Mouse (Mus musculus) forebrain, embryonic 10.5 days (tissue): Measurements from ENCODE around the gene Atp8b2. TPM values are rescaled to one million over a fixed set of nuclear protein-coding genes. Genes with fewer than 3 reads are reported as not detected.

Experiments
- DNase-seq: peaks from one replicate; pipeline ENCODE4 v3.0.0-alpha.2; 2017; ENCODE audit warnings: low spot score; ENCODE audit errors: extremely low spot score
- H3K27ac ChIP-seq: fragments of 300-500 bp; sonication (generic); 2 replicates; pipeline ENCODE4 v1.5.1; 2016; ENCODE audit warnings: mild to moderate bottlenecking
- H3K27me3 ChIP-seq: fragments of 300-500 bp; sonication (generic); 2 replicates; pipeline ENCODE4 v1.6.1; 2016; ENCODE audit warnings: mild to moderate bottlenecking; ENCODE audit not compliant: poor library complexity, severe bottlenecking
- H3K36me3 ChIP-seq: fragments of 300-500 bp; sonication (generic); replicated peaks from 2 replicates; pipeline ENCODE4 v1.6.1; 2016; ENCODE audit warnings: mild to moderate bottlenecking, moderate library complexity
- H3K4me1 ChIP-seq: fragments of 300-500 bp; sonication (generic); 2 replicates; pipeline ENCODE4 v1.6.1; 2016
- H3K4me3 ChIP-seq: fragments of 300-500 bp; sonication (generic); 2 replicates; pipeline ENCODE4 v1.5.1; 2016; ENCODE audit warnings: mild to moderate bottlenecking, moderate library complexity
- H3K9me3 ChIP-seq: fragments of 300-500 bp; sonication (generic); 2 replicates; pipeline ENCODE4 v1.6.1; 2016; ENCODE audit warnings: mild to moderate bottlenecking, moderate library complexity
- WGBS: fragments of 180-500 bp; shearing (Covaris S2); methylation state at CpG from one replicate; pipeline ENCODE4 v1.1.7; 2016; 5-methylcytosine and 5-hydroxymethylcytosine counted together
- polyA plus RNA-seq: library from polyadenylated mRNA; unstranded; fragments of >200 nt; fragmentation: Nextera tagmentation; extraction: Ambion mirVana; gene quantifications from 2 replicates; pipeline ENCODE4 v1.2.1, GENCODE M21; 2016

Atp8b2 gene
- polyA plus RNA-seq: 11.2 and 14.4 TPM in 2 replicates

DNA sequence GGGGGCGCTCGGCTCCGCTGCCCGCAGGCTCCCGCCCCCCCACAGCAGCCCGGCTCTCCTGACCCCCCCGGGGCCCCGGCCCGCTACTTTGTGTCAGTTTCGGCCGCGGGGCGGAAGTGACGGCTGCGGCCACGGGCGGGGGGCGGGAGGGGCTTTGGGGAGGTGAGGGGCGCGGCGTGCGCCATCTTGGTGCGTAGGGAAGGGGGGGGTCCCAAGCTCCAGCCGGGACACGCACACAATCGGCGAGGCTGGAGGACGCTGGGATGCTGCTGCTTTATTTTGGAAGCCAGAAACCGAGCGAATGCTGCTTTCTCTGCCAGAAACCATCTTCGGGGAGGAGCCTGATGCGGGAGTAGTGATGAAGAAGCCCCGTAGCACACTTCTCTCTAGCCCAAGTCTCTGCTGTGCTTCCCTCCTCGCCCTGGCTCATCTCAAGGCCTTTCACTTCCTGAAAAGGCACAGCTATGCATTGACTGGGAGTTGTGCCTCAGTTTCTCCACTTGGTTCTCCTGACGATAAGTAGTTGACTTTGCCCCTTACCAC lies at the start of gene Atp8b2:
TSS of gene Atp8b2 (minus strand) at position 288 of the 543 bp plus-strand sequence.
- Histone ChIP-seq H3K4me3 (peak within 1 kb of the TSS; percentile 95), H3K36me3 (peaks cover 30% of the 10 kb centered on the region), H3K27ac (peak within 1 kb of the TSS; percentile 96), H3K27me3 (no peaks in the 10 kb centered on the region), H3K4me1 (peaks cover 61% of the 10 kb centered on the region), H3K9me3 (no peaks in the 10 kb centered on the region)
- under 1% methylated on average over 35 of the region's 35 CpGs for WGBS
- DNase-seq: peak; percentile 78

GRCm38 (mm10) chr3:90010291-90010690 lies 47.0 kb upstream of the Atp8b2 start:
- no peak for DNase-seq
- H3K27me3 ChIP-seq: no peaks in the 10 kb centered on the region
- H3K4me1 ChIP-seq: no peaks in the 10 kb centered on the region
- no peak overlapping the region for H3K27ac ChIP-seq
- H3K4me3 ChIP-seq: no peak overlapping the region
- 91% methylated on average over 2 of the region's 2 CpGs for WGBS
- peaks cover 100% of the 10 kb centered on the region for H3K36me3 ChIP-seq
- H3K9me3 ChIP-seq: no peaks in the 10 kb centered on the region

DNA sequence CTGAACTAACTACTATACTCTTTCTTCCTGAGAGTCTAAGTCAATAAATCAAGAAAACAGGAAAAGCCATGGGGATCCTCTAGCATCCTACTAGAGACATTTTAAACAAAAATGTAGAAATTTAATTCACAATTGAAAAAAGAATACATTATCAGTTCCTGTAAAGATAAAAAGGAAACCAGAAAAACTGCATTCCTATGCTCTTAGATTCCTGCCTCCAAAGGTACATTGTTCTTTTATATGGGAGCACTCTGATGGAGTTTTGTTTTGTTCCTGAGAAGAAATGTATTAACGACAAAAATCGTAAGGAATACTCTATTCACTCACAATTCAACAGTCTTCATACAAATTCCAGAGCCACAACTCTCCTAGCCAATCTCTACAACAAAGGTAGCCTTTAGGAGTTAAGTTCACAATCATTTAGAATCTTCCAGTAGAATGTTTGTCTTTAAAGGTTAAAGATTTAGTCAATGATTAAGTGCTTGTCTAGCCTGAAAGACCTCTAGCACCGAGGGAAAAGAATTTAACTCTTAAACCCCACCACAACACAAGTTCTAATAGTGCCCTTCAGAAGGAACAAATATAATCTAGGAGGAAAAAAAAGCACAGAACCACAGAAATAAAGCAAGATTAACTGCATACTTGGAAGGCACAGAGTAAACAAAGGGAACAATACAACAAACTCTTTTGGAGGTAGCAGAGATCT lies 40.9 kb upstream of the Atp8b2 start:
- H3K27ac ChIP-seq: no peak overlapping the region
- no peaks in the 10 kb centered on the region for H3K27me3 ChIP-seq
- no peak overlapping the region for H3K4me3 ChIP-seq
- H3K36me3 ChIP-seq: peaks cover 94% of the 10 kb centered on the region
- no peak for DNase-seq
- 86% methylated on average over 3 of the region's 3 CpGs for WGBS
- peaks cover 7% of the 10 kb centered on the region for H3K4me1 ChIP-seq
- no peaks in the 10 kb centered on the region for H3K9me3 ChIP-seq

DNA sequence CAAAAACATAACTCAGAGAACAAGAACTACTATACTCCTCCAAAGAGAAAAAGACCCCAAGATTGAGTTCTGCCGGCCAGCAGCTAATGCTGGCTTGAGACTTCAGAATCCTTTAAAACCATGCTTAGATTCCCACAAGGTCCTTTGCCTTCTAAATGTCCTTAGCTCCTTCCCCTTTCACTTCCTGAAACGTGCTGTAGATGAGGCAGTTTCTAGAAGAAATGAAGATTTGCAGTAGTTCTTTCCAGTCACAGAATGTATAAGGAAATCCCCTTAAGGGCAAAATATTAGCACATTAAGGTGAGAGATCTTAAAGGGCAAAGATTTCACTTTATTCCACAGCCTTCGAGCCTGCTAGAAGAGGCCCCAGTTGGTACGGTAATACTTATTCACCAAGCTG lies 36.5 kb upstream of the Atp8b2 start:
- H3K9me3 ChIP-seq: no peaks in the 10 kb centered on the region
- no peak overlapping the region for H3K27ac ChIP-seq
- no peaks in the 10 kb centered on the region for H3K27me3 ChIP-seq
- no peak for DNase-seq
- peaks cover 25% of the 10 kb centered on the region for H3K4me1 ChIP-seq
- H3K4me3 ChIP-seq: peak overlapping the region; percentile 78; the same call in 1 of the 2 replicates
- H3K36me3 ChIP-seq: peaks cover 73% of the 10 kb centered on the region
- 89% methylated on average over 4 of the region's 4 CpGs for WGBS

DNA sequence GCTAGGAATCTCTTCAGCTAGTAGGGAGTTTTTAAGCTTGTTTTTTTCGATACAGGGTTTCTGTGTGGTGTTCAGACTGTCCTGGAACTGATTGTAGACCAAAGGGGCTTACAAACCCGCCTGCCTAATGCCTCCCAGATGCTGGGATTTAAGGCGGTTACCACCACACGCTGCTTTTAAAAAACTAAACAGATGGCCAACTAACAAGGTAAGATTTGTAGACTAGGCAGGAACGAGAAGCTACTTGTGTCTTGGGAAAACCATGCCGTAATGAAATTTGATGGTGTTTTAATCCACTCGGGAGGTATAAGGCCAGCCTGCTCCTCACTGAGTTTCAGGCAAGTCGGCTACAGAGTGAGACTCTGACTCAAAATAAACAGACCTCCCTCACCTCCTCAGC lies 35.8 kb upstream of the Atp8b2 start:
- Histone ChIP-seq H3K36me3 (peaks cover 72% of the 10 kb centered on the region), H3K27me3 (no peaks in the 10 kb centered on the region), H3K9me3 (no peaks in the 10 kb centered on the region), H3K4me3 (peak overlapping the region; percentile 78), H3K4me1 (peaks cover 25% of the 10 kb centered on the region), H3K27ac (peak overlapping the region; percentile 90)
- DNase-seq: peak; percentile 31
- 20% methylated on average over 8 of the region's 8 CpGs for WGBS

DNA sequence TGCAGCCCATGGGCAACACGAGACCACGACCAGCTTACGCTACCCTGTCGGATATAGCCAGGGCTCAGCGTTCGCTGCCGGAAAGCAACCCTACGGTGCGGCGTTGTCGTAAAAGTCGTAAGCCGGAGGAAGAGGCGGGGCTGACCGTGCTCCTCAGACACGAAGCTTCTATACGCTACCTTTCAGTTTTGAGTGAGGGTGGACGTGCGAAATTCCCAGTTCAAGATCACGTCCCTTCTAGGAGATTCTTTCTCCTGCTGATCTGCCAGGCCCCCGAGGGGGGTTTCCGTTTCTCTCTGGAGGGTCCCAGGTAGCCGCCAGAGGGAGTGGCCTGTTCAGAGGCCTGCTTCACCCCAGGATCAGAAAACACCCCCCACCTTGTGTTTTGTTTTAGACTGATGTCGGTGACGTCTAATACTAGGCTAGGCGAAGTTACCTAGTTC lies 35.3 kb upstream of the Atp8b2 start, which contains the start of gene Hax1:
TSS of gene Hax1 (minus strand) at position 169 of the 443 bp plus-strand sequence.
- Histone ChIP-seq H3K4me3 (peak within 1 kb of the TSS; percentile 78), H3K36me3 (peaks cover 72% of the 10 kb centered on the region), H3K27me3 (no peaks in the 10 kb centered on the region), H3K27ac (peak within 1 kb of the TSS; percentile 90), H3K4me1 (peaks cover 25% of the 10 kb centered on the region), H3K9me3 (no peaks in the 10 kb centered on the region)
- DNase-seq: peak; percentile 95
- under 1% methylated on average over 26 of the region's 26 CpGs for WGBS

- peaks cover 70% of the 10 kb centered on the region for H3K36me3 ChIP-seq
- WGBS: 19% methylated on average over 23 of the region's 23 CpGs
- peaks cover 25% of the 10 kb centered on the region for H3K4me1 ChIP-seq
- DNase-seq: no peak
- H3K27ac ChIP-seq: peak overlapping the region; percentile 90
- H3K27me3 ChIP-seq: no peaks in the 10 kb centered on the region
- H3K9me3 ChIP-seq: no peaks in the 10 kb centered on the region
- H3K4me3 ChIP-seq: peak overlapping the region; percentile 78
These were observed 34.6 kb upstream of the Atp8b2 start for GRCm38 (mm10) chr3:89997791-89998495.

DNA sequence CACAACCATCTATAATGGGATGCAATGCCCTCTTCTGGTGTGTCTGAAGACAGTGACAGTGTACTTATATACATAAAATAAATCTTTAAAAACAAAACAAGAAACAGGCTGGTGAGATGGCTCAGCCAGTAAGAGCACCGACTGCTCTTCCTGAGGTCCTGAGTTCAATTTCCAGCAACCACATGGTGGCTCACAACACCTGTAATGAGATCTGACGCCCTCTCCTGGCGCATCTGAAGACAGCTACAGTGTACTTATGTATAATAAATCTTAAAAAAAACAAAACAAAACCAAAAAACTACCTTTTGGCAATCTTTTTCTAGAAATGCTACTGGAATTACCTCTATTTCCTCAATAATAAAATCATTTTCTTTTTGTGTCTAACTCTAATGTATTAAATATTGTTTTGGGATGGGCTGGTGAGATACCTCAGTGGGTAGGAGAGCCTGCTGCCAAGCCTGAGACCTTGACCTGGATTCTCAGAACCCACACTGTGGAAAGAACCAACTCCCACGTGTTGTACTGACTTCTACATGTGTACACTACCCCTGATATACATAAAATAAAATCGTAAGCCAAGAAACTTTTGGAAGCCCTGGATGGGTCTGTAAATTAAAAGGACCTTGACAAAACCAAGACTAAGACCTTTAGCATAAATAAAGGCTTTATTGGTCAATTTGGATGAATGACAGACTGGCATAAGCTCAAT lies 31.7 kb upstream of the Atp8b2 start:
- Histone ChIP-seq H3K27ac (no peak overlapping the region), H3K4me1 (peaks cover 25% of the 10 kb centered on the region), H3K9me3 (no peaks in the 10 kb centered on the region), H3K36me3 (peaks cover 53% of the 10 kb centered on the region), H3K27me3 (no peaks in the 10 kb centered on the region), H3K4me3 (no peak overlapping the region)
- 89% methylated on average over 5 of the region's 5 CpGs for WGBS
- no peak for DNase-seq

DNA sequence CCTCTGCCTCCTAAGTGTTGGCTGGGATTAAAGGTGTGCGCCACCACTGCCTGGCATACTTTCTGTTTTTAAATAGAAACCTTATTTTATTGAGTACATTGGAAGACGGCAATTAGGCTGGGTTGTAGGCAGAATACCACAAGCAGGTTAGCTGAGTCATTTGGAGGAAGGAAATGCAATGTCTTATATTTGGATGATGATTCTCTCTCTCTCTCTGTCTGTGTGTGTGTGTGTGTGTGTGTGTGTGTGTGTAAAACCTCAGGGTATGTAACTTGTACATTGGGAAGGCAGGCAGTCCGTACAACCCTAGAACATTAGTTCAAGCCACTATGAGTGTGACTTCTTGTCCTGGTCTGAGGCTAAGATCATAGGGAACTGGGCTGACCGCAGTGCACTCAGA lies 24.5 kb upstream of the Atp8b2 start:
- H3K4me3 ChIP-seq: no peak overlapping the region
- no peaks in the 10 kb centered on the region for H3K27me3 ChIP-seq
- no peak overlapping the region for H3K27ac ChIP-seq
- peaks cover 11% of the 10 kb centered on the region for H3K36me3 ChIP-seq
- no peaks in the 10 kb centered on the region for H3K9me3 ChIP-seq
- no peak for DNase-seq
- 95% methylated on average over 4 of the region's 4 CpGs for WGBS
- H3K4me1 ChIP-seq: no peaks in the 10 kb centered on the region

DNA sequence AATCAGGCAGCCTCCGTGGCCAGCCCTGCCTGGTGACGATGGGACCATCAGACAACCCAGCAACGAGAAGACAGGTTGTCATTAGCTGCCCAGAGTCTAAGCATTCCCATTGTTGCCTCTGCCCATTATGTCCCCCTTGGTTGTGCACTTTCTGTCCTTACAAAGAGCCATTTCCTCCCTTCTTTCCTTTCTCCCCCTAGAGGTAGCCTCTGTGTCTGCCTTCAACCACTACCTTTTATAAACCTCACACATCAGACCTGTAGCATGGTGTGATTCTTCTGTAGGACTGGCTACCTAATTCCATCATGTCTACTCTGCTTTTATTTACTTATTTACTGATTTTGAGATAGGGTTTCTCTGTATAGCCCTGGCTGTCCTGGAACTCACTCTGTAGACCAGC lies 23.9 kb upstream of the Atp8b2 start:
- Histone ChIP-seq H3K27me3 (no peaks in the 10 kb centered on the region), H3K4me1 (no peaks in the 10 kb centered on the region), H3K9me3 (no peaks in the 10 kb centered on the region), H3K27ac (no peak overlapping the region), H3K36me3 (peaks cover 6% of the 10 kb centered on the region), H3K4me3 (no peak overlapping the region)
- 65% methylated on average over 3 of the region's 3 CpGs for WGBS
- DNase-seq: no peak

DNA sequence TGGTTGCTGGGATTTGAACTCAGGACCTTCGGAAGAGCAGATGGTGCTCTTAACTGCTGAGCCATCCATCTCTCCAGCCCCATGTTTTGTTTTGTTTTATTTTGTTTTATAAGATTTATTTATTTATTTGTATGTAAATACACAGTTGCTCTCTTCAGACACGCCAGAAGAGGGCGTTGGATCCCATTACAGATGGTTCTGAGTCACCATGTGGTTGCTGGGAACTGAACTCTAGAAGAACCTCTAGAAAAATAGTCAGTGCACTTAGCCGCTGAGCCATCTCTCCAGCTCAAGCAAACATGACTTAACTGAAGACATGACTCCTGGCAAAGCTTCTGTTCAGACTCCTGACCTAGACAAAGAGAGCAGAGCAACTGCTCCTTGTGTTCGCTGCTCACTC lies 19.1 kb upstream of the Atp8b2 start:
- Histone ChIP-seq H3K4me3 (no peak overlapping the region), H3K36me3 (no peaks in the 10 kb centered on the region), H3K4me1 (no peaks in the 10 kb centered on the region), H3K27me3 (no peaks in the 10 kb centered on the region), H3K27ac (no peak overlapping the region), H3K9me3 (no peaks in the 10 kb centered on the region)
- WGBS: 79% methylated on average over 5 of the region's 5 CpGs
- DNase-seq: no peak

DNA sequence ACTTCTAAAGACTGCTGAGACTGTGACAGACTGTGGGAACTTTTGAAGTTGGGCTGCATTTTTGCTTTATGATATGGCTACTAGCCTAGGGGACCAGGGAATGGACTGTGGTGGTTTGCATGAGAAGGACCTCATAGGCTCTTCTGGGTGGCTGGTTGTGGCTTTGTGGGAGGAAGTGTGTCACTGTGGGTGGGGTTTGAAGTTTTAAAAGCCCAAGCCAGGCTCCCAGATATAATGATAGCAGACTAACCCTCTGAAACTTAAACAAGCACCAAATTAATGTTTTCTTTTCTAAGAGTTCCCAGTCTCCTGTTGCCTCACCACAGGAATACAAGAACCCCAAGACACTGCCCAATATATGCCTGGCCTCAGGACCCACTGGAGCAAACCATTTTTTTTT lies 13.6 kb upstream of the Atp8b2 start:
- DNase-seq: no peak
- Histone ChIP-seq H3K4me1 (no peaks in the 10 kb centered on the region), H3K27ac (no peak overlapping the region), H3K4me3 (no peak overlapping the region), H3K36me3 (no peaks in the 10 kb centered on the region), H3K27me3 (no peaks in the 10 kb centered on the region), H3K9me3 (no peaks in the 10 kb centered on the region)
